Mouse (Mus musculus) kidney, adult 8-10 months (tissue): Measurements from ENCODE around the gene Rbm44.

ENCODE experiments used
- DNase-seq, 2 experiments: peaks; one replicate each; pipeline ENCODE4 v3.0.0; 2022

Rbm44 gene

DNA sequence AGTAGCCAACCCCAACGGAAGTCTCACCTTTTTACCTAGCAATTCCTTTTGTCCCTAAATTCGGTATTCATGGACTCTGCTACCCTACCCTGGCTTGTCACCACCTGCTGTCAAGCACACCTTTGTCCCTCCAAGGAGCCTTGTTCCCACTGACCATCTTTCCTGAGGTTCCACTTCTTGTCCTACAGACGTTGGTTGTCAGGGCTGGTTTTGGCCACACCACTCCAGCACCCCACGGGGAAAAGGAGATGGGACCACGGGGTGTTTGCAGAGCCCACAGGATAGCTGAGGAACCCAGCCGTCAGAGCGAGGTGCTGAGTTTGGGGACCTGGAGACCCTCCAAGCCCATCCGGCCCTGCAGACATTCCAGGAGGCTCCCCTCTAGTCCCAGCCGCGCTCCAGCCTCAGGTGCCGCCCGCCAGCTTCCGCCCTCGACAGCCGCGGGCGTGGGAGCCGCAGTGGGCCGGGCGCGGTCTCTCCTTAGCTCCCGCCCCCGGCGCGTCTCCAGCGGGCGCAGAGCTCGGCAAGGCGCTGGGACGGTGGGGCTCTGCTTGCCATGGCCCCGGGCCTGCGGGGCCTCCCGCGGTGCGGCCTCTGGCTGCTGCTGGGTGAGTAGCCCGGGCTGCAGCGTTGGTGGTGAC, 34.8 kb downstream of the Rbm44 start, which contains the start of gene Ramp1:
Gene Ramp1 (plus strand): TSS at position 290 of the 641 bp plus-strand sequence.
- no peak for DNase-seq

- no peak for DNase-seq
These were observed 35.3 kb downstream of the Rbm44 start for GRCm38 (mm10) chr1:91180174-91180565.

DNA sequence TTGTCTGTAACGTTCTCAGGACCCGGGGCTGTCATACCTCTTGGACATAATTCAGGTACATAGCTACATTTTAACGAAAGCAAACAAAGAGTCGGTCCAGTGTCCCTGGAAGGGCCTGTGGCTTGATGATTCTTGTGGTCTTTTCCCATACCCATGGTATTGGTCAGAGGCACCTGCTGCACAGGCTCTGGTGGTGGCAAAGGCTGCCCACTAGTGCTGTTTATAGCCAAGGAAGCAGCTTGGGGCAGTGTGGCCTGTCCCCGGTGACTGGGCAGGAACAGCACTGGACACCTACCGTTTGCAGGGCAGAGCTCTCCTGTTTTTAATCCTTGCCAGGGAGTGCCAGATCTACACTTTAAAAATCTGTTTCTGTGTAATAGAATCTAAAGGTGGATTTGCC, 35.8 kb downstream of the Rbm44 start:
- no peak for DNase-seq

GRCm38 (mm10) chr1:91181261-91181660, 36.4 kb downstream of the Rbm44 start:
- DNase-seq: peak in 1 of 2 experiments; percentile 7

- no peak for DNase-seq
These were observed 37.0 kb downstream of the Rbm44 start for GRCm38 (mm10) chr1:91181784-91182450.

DNA sequence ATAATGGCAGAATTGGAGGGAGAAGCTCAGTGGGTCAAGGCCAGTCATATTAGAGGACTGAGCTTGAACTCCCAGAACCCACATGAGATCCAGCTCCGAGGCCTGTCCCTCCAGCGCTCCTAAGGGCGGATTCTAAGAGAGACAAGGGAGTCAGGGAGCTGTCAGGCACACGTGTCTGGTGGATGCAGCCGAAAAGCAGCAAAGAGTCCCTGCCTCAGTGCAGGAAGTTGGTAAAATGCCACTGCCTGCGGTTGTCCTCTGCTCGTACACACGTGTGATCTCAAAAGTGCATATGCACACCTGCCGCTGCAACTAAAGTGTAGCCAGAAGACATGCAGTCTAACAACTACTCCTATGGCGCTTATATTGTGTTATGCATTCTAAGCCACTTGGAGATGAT, 38.4 kb downstream of the Rbm44 start:
- no peak for DNase-seq

- DNase-seq: no peak
These were observed 41.8 kb downstream of the Rbm44 start for GRCm38 (mm10) chr1:91186677-91187076.

DNA sequence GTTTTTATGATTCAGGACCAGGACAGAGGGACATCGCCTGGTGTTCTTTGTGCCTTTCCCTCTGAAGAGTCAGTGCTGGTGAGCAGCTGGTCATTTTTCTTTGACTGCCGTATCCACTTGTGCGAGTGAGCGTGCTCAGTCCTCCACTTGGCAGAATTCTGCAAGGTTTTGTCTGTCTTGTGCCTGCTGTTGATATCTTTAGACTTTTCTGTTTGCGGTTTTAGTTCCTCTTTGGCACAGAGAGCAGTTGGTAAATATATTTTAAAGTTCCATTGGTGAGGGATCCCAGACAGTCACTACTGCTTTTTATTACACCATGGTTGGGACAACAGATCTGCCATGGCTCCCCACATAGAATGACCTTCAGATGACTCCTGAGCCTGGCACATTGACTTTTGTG, 42.4 kb downstream of the Rbm44 start:
- DNase-seq: no peak

DNA sequence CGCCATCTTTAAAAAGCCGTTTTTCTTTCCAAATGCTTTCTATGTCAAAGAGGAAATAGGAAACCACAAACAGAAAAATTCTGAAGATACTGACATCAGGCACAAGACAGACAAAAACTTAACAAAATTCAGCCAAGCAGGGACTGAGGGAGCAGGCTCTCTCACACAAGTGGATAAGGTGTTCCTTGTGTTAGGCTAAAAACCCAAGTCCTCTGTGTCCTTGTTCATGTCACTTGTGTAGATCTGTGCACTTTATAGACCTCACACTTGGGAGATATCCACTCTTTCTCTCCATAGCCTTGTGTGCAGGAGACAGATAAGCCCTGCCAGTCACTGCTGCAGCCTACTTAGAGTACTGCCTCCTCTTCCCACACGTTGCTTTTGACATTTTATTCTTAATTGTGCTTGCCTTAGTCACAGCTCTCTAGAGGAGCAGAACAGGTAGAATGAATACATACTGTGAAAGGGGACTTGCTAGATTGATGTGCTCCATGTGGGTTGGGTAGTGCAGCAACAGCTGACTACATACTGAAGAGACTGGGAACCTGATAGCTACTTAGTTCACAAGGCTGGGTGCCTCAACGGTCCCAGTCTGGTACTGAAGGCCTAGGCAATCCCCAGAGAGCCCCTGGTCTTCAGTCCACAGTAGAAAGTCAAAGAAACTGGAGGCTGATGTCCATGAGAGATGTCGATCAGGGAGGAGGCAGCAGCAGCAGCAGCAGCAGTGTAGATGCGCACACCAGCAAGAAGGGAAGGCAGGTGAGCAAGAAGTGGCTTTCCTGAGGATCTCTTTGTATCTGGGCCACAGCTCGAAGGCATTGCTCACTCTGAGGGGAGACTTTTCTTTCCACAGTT, 43.1 kb downstream of the Rbm44 start:
- no peak for DNase-seq

GRCm38 (mm10) chr1:91188851-91189460, 44.1 kb downstream of the Rbm44 start:
- no peak for DNase-seq

- no peak for DNase-seq
These were observed 47.3 kb downstream of the Rbm44 start for GRCm38 (mm10) chr1:91192184-91192583.

DNA sequence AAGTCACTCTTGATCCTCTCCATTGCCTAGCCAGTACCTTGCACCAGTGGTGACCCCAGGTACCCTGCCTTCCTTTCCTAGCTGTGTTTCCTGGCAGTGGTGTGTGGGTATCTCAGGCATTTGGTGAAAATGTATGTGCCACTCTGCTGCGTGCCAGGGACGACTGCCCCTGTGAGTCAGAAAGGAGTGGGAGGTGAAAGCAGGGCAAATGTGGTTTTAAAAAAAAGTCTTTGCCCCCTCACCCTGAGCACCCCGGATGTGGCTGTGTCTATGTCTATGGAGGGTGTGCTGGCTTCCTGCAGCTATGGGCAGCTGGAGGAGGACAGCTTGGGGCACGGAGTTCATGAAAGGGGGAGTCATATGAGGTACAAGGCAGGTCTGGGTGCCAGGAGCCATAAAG, 48.4 kb downstream of the Rbm44 start:
- DNase-seq: no peak

- no peak for DNase-seq
These were observed 48.8 kb downstream of the Rbm44 start for GRCm38 (mm10) chr1:91193680-91194079.

GRCm38 (mm10) chr1:91199793-91200192, 54.9 kb downstream of the Rbm44 start:
- DNase-seq: no peak

DNA sequence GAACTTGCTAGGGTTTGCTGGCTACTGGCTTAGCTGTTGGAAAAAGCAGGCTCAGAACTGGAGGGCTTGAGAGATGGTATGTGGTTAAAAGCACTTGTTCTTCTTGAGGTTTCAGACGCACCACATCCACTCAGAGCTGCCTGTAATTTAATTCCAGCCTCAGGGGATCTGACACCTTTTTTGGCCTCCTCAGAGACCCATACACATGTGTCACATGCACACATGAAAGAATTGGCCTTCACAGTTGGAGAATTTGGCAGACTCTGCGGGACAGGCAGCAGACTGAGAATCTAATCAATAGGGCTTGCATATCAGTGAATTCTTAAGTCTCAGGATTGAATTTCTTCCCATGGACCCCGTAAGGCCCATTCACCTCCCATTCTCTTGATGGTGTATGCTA, 56.2 kb downstream of the Rbm44 start:
- no peak for DNase-seq

DNA sequence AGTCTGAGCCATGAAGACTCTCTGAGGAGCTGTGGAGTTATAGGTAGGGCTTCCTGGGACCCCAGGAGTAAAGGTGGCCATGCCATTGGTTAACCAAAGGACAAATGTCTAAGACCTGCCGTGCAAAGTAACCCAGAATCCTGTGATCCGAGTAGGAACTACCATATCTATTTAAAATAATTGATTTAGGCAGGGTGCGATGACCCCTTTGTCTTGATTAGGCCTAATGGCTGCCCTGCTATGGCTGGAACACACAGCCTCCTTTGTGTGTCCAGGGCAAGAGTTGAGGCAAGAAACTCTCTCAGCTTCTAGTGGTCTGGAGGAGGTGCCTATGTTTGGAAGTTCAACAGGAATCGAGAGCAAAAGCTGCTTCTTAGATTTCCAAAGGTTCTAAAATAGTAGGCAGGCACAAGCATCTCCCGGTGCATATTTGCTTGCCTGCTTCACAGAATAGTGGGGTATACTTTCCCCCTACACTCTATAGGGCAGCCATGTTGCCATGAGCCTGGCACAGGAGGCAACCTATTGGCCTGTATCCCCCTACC, 59.4 kb downstream of the Rbm44 start:
- no peak for DNase-seq

- DNase-seq: no peak
These were observed 60.8 kb downstream of the Rbm44 start for GRCm38 (mm10) chr1:91205651-91206050.

GRCm38 (mm10) chr1:91206336-91206735, 61.4 kb downstream of the Rbm44 start:
- DNase-seq: no peak

DNA sequence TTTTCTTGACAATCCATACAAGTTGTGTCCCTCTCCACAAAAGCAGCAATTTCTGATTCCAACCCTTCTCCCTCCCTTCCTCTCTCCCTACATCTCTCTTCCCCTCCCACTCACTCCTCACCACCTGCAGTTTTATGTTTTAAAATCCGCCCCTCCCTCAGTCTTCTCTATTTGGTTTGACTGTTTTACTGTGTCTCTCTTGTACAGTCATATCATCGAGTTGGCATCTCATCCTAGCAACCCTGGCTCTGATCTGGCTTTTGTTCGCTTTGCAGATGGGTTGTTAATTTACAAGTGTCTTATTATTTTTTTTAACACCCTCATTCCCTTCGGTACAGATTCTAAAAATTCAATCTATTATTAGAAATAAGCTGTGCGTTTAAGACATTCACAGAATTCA, 62.0 kb downstream of the Rbm44 start:
- DNase-seq: no peak

DNA sequence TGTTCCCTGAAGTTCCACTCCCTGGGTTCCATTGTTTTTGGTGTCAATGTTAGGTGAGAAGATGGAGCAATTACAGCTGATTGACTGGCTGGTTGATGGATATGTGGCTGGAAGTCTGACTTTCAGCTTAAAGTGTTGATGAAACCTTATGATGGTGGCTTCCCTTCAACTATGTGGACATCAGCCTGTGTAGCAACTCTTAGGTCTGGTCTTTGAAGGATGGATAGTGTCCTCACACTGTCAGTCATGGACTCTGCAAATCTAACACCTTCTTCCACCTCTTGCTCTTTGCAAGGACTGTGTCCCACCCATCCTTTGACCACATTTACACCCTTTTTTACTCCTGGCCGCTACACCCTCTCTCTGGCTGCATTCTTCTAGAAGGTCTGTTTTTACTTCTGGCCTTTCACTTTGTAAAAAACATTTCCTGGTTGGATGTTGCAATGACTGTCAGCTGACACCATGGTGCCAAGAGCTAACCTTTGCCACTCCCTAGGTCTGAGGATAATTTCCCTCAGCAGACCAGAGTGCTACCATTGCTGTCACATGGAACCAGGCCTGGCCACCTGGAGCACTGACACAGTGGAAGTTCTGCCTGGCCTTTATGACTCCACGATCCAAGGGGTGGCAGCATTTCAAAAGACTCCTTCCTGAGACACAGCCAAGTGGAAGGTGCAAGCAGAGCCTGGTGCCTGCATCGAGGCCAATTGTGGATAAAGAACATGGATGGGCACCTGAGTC, 62.6 kb downstream of the Rbm44 start:
- DNase-seq: no peak

- DNase-seq: no peak
These were observed 64.5 kb downstream of the Rbm44 start for GRCm38 (mm10) chr1:91209343-91209742.

GRCm38 (mm10) chr1:91209785-91210184, 64.9 kb downstream of the Rbm44 start:
- DNase-seq: no peak
